ENCODE assay signal across 8 mouse cellular contexts in the genomic region with DNA sequence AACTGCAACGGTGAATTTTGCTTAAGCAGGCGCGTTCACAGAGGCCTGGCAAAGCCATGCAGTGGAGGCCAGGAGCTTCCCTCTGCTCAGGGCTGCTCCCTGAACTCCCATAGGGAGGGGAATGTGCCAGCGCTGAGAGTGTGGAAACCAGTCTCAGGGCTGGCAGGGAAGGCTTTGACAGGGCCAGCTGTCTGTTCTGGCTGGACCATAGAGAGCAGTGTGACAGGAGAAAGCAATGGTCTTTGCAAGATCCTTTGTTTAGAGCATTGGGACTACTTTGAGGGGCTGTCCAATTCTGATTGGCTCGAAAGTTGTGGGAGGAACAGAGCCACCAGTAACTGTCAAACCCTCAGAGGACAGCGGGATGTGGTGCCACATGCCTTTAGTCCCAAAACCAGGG. TPM values are rescaled to one million over a fixed set of nuclear protein-coding genes. Genes with fewer than 3 reads are reported as not detected.
DNase-seq lines count a peak whose midpoint lies in the region; ATAC-seq and TF ChIP-seq lines count a peak whose summit lies in the region.

No protein-coding gene starts in this region.

- H3K9ac ChIP-seq in heart, embryonic 12.5 days, result no peak overlapping the region
- no peak overlapping the region for H3K9ac ChIP-seq in heart, postnatal 0 days (replicated peaks; ENCODE audit: low read depth, low read length)
- H3K9ac ChIP-seq in liver, embryonic 11.5 days (ENCODE audit: low read depth, low read length), result no peak overlapping the region

- no peak overlapping the region for H3K27ac ChIP-seq in heart, embryonic 12.5 days (ENCODE audit: poor library complexity, severe bottlenecking)
- peak overlapping the region; percentile 21 for H3K27ac ChIP-seq in heart, postnatal 0 days (ENCODE audit: low read depth)
- no peak overlapping the region for H3K27ac ChIP-seq in liver, embryonic 11.5 days (ENCODE audit: low read depth, low read length)

- H3K4me2 ChIP-seq in heart, embryonic 12.5 days, result no peak overlapping the region
- H3K4me2 ChIP-seq in heart, postnatal 0 days (ENCODE audit: low read depth, low read length), result 0 out of 2 replicates have a peak overlapping the region, but pooled peaks have one; percentile 22
- H3K4me2 ChIP-seq in liver, embryonic 11.5 days, result no peak overlapping the region

- peak; percentile 95 for DNase-seq in heart, adult 11 months
- peak; percentile 13 for DNase-seq in adrenal gland, postnatal 25 days
- DNase-seq in heart, postnatal 0 days (ENCODE audit: low spot score), result no peak
- peak; percentile 44 to 82 for DNase-seq in lung, postnatal 4 days
- no peak for DNase-seq in spleen, adult 12 weeks (ENCODE audit: low spot score)
- DNase-seq in left cerebral cortex, postnatal 36 days (ENCODE audit: low spot score in 2 of 2), result no peak
- DNase-seq in liver, embryonic 11.5 days (ENCODE audit: low spot score), result no peak

- no peaks in the 10 kb centered on the region for H3K9me3 ChIP-seq in heart, embryonic 12.5 days (replicated peaks)
- no peaks in the 10 kb centered on the region for H3K9me3 ChIP-seq in heart, postnatal 0 days (replicated peaks; ENCODE audit: control insufficient read depth, low read length)
- H3K9me3 ChIP-seq in liver, embryonic 11.5 days (ENCODE audit: control insufficient read depth, low read length), result no peaks in the 10 kb centered on the region

- 61% methylated on average over 6 of the region's 6 CpGs for WGBS in heart, embryonic 12.5 days
- WGBS in heart, postnatal 0 days, result 37% methylated on average over 6 of the region's 6 CpGs
- WGBS in liver, embryonic 11.5 days, result 59% methylated on average over 6 of the region's 6 CpGs

- no peaks in the 10 kb centered on the region for H3K27me3 ChIP-seq in heart, embryonic 12.5 days (replicated peaks)
- no peaks in the 10 kb centered on the region for H3K27me3 ChIP-seq in heart, postnatal 0 days (ENCODE audit: control insufficient read depth, insufficient read depth, low read length)
- no peaks in the 10 kb centered on the region for H3K27me3 ChIP-seq in liver, embryonic 11.5 days (replicated peaks; ENCODE audit: control insufficient read depth, insufficient read depth, low read length)

- intact Hi-C loops in left cerebral cortex, postnatal 36 days (cut with DNase I), result no loop called here

- no peak for TF ChIP-seq EP300 in heart, postnatal 0 days (IDR thresholded peaks at IDR 0.05; ENCODE audit: low read depth)

- H3K36me3 ChIP-seq in heart, embryonic 12.5 days, result no peaks in the 10 kb centered on the region
- H3K36me3 ChIP-seq in heart, postnatal 0 days (replicated peaks; ENCODE audit: control insufficient read depth, insufficient read depth, low read length), result no peaks in the 10 kb centered on the region
- H3K36me3 ChIP-seq in liver, embryonic 11.5 days (ENCODE audit: control insufficient read depth, insufficient read depth, low read length), result no peaks in the 10 kb centered on the region

- H3K4me3 ChIP-seq in heart, embryonic 12.5 days, result no peak overlapping the region
- no peak overlapping the region for H3K4me3 ChIP-seq in heart, postnatal 0 days (ENCODE audit: low read depth, low read length)
- no peak overlapping the region for H3K4me3 ChIP-seq in liver, embryonic 11.5 days (ENCODE audit: low read depth, low read length)

- ATAC-seq in heart, embryonic 12.5 days (ENCODE audit: insufficient number of reproducible peaks, low FRiP score), result no peak
- no peak for ATAC-seq in heart, postnatal 0 days (ENCODE audit: insufficient read depth, low read depth)
- no peak for ATAC-seq in liver, embryonic 11.5 days (replicated peaks; ENCODE audit: low FRiP score)

- H3K4me1 ChIP-seq in heart, embryonic 12.5 days (replicated peaks), result peaks cover 33% of the 10 kb centered on the region
- 0 out of 2 replicates have a peak, but pooled peaks cover 3% of the 10 kb centered on the region for H3K4me1 ChIP-seq in heart, postnatal 0 days (ENCODE audit: control insufficient read depth, insufficient read depth)
- H3K4me1 ChIP-seq in liver, embryonic 11.5 days (replicated peaks; ENCODE audit: control insufficient read depth, insufficient read depth, low read length), result 0 out of 2 replicates have a peak, but pooled peaks cover 2% of the 10 kb centered on the region

- TF ChIP-seq CTCF in heart, postnatal 0 days (IDR thresholded peaks at IDR 0.05; ENCODE audit: low read depth), result no peak

RNA-seq across cellular contexts. Expression of gene Emp1, which starts 5.9 kb away (rescaled TPM):
- polyA plus RNA-seq in heart, embryonic 12.5 days (2016; fragmentation: Nextera tagmentation; extraction: Ambion mirVana), result 28.0 and 30.2 TPM in 2 replicates
- total RNA-seq in adrenal gland, postnatal 25 days (2021), result 29.8 and 31.3 TPM in 2 replicates
- 536 and 674 TPM in 2 replicates for total RNA-seq in heart, postnatal 0 days (2014; rRNA removed; ENCODE audit: low replicate concordance)
- polyA plus RNA-seq in heart, postnatal 0 days (2015; fragmentation: Nextera tagmentation; extraction: Ambion mirVana), result 39.6 and 45.0 TPM in 2 replicates
- 1 to 10 TPM; 1.3 to 3.7 TPM for total RNA-seq in left cerebral cortex, postnatal 36 days (2021)
- 0.81 and 1.5 TPM in 2 replicates for polyA plus RNA-seq in liver, embryonic 11.5 days (2014; fragmentation: Nextera tagmentation; extraction: Ambion mirVana)

RNA-seq across cellular contexts. Expression of gene Pbp2, which starts 58.0 kb away (rescaled TPM):
- polyA plus RNA-seq in heart, embryonic 12.5 days (2016; fragmentation: Nextera tagmentation; extraction: Ambion mirVana), result not detected in 2 replicates
- not detected in 2 replicates for total RNA-seq in adrenal gland, postnatal 25 days (2021)
- not detected in 2 replicates for total RNA-seq in heart, postnatal 0 days (2014; rRNA removed; ENCODE audit: low replicate concordance)
- not detected in 2 replicates for polyA plus RNA-seq in heart, postnatal 0 days (2015; fragmentation: Nextera tagmentation; extraction: Ambion mirVana)
- under 1 TPM in 1 of 2 experiments, not detected in 1; 0.32 TPM for total RNA-seq in left cerebral cortex, postnatal 36 days (2021)
- polyA plus RNA-seq in liver, embryonic 11.5 days (2014; fragmentation: Nextera tagmentation; extraction: Ambion mirVana), result not detected in 2 replicates

Comparison
In these comparisons a context has a peak if more than half of its experiments do, and no peak if none do; other contexts are left out.
1. DNase-seq: peak in heart, adult 11 months (single experiment), adrenal gland, postnatal 25 days (single experiment) and lung, postnatal 4 days (2 of 2); none in heart, postnatal 0 days (single experiment), spleen, adult 12 weeks (single experiment), left cerebral cortex, postnatal 36 days (0 of 2) and liver, embryonic 11.5 days (single experiment).
2. RNA of gene Emp1, which starts 5.9 kb away (total RNA-seq): 536 to 674 TPM in heart, postnatal 0 days; 29.8 to 31.3 TPM in adrenal gland, postnatal 25 days and 1.3 to 3.7 TPM in left cerebral cortex, postnatal 36 days; every median in the first group is over 10 times any median in the second.